Mouse (Mus musculus): ENCODE measurements around the gene 4933430I17Rik.
"Not testable (repeated sequence)": the region's sequence is repeated elsewhere in the genome, so short reads cannot be mapped to it uniquely, and the experiment has no call there.

4933430I17Rik gene

GRCm38 (mm10) chr4:62524651-62525488, at the start of gene 4933430I17Rik, which contains the start of gene Pole3:
Gene 4933430I17Rik, plus strand, starts transcription at chr4:62525369.
Gene Pole3, minus strand, starts transcription at chr4:62525068.
- peak; percentile 94 for DNase-seq (ENCODE audit: low spot score)

GRCm38 (mm10) chr4:62475793-62476192, 49.4 kb upstream of the 4933430I17Rik start:
- DNase-seq (ENCODE audit: low spot score), result no peak

- DNase-seq (ENCODE audit: low spot score), result no peak
Observed at GRCm38 (mm10) chr4:62477542-62478244, 47.5 kb upstream of the 4933430I17Rik start.

- DNase-seq (ENCODE audit: low spot score), result not testable (repeated sequence)
Observed at GRCm38 (mm10) chr4:62479593-62479936, 45.6 kb upstream of the 4933430I17Rik start.

GRCm38 (mm10) chr4:62479937-62480708, 45.0 kb upstream of the 4933430I17Rik start, which contains the start of gene Bspry:
Gene Bspry, plus strand, starts transcription at chr4:62480053.
- no peak for DNase-seq (ENCODE audit: low spot score)

GRCm38 (mm10) chr4:62480709-62481605, 44.2 kb upstream of the 4933430I17Rik start:
- DNase-seq (ENCODE audit: low spot score), result no peak

- no peak for DNase-seq (ENCODE audit: low spot score)
Observed at GRCm38 (mm10) chr4:62484928-62485327, 40.2 kb upstream of the 4933430I17Rik start.

GRCm38 (mm10) chr4:62485450-62486161, 39.6 kb upstream of the 4933430I17Rik start:
- no peak for DNase-seq (ENCODE audit: low spot score)

- no peak for DNase-seq (ENCODE audit: low spot score)
Observed at GRCm38 (mm10) chr4:62486162-62486696, 38.9 kb upstream of the 4933430I17Rik start.

- DNase-seq (ENCODE audit: low spot score), result no peak
Observed at GRCm38 (mm10) chr4:62487172-62487571, 38.0 kb upstream of the 4933430I17Rik start.

GRCm38 (mm10) chr4:62487914-62488313, 37.3 kb upstream of the 4933430I17Rik start:
- DNase-seq (ENCODE audit: low spot score), result no peak

GRCm38 (mm10) chr4:62492682-62493081, 32.5 kb upstream of the 4933430I17Rik start:
- DNase-seq (ENCODE audit: low spot score), result no peak

GRCm38 (mm10) chr4:62494230-62494629, 30.9 kb upstream of the 4933430I17Rik start:
- no peak for DNase-seq (ENCODE audit: low spot score)

- no peak for DNase-seq (ENCODE audit: low spot score)
Observed at GRCm38 (mm10) chr4:62495946-62496345, 29.2 kb upstream of the 4933430I17Rik start.

GRCm38 (mm10) chr4:62496815-62497214, 28.4 kb upstream of the 4933430I17Rik start:
- DNase-seq (ENCODE audit: low spot score), result peak; percentile 57

GRCm38 (mm10) chr4:62500799-62501198, 24.4 kb upstream of the 4933430I17Rik start:
- no peak for DNase-seq (ENCODE audit: low spot score)

GRCm38 (mm10) chr4:62501534-62501933, 23.6 kb upstream of the 4933430I17Rik start:
- DNase-seq (ENCODE audit: low spot score), result no peak

GRCm38 (mm10) chr4:62501964-62502732, 23.0 kb upstream of the 4933430I17Rik start:
- peak; percentile 83 for DNase-seq (ENCODE audit: low spot score)

- DNase-seq (ENCODE audit: low spot score), result no peak
Observed at GRCm38 (mm10) chr4:62502969-62503368, 22.2 kb upstream of the 4933430I17Rik start.
